Mouse (Mus musculus) liver, postnatal 0 days (tissue): ENCODE measurements around the gene Ctnnal1.

Experiments
- CTCF ChIP-seq: sonication (generic); IDR thresholded peaks from 2 replicates; pipeline ENCODE4 v1.5.1; 2016; ENCODE audit warnings: antibody characterized with exemption, low read depth
- EP300 ChIP-seq: IDR thresholded peaks from 2 replicates; pipeline ENCODE4 v1.6.1; 2016; ENCODE audit warnings: antibody characterized with exemption, low read depth, mild to moderate bottlenecking

DNA sequence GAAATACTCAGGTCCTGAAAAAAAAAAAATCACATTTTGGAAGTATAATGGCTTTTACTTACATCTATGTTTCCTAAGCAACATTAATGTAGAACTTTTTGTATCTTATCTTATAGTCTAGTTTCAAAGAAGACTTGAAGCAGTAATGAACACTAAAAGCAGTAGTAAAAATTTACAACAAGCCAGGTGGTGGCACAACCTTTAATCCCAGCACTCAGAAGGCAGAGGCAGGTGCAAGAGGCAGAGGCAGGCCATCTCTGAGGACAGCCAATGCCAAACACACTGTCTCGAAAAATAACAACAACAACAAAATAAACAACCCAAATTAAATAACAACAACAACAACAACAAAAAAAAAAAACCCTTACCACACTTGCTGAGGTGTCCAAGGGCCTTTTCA is 93.9 kb downstream of the Ctnnal1 start:
- no peak for TF ChIP-seq CTCF
- no peak for TF ChIP-seq EP300
